Mouse (Mus musculus): ENCODE results near the gene Angptl2.

The Angptl2 gene

GRCm38 (mm10) chr2:33228551-33228950 lies 12.7 kb downstream of the Angptl2 start:
- DNase-seq (ENCODE audit: low read depth, low spot score) = no peak

GRCm38 (mm10) chr2:33230701-33231100 lies 14.8 kb downstream of the Angptl2 start:
- DNase-seq (ENCODE audit: low read depth, low spot score) = no peak

GRCm38 (mm10) chr2:33231788-33232187 lies 15.9 kb downstream of the Angptl2 start:
- no peak for DNase-seq (ENCODE audit: low read depth, low spot score)

DNA sequence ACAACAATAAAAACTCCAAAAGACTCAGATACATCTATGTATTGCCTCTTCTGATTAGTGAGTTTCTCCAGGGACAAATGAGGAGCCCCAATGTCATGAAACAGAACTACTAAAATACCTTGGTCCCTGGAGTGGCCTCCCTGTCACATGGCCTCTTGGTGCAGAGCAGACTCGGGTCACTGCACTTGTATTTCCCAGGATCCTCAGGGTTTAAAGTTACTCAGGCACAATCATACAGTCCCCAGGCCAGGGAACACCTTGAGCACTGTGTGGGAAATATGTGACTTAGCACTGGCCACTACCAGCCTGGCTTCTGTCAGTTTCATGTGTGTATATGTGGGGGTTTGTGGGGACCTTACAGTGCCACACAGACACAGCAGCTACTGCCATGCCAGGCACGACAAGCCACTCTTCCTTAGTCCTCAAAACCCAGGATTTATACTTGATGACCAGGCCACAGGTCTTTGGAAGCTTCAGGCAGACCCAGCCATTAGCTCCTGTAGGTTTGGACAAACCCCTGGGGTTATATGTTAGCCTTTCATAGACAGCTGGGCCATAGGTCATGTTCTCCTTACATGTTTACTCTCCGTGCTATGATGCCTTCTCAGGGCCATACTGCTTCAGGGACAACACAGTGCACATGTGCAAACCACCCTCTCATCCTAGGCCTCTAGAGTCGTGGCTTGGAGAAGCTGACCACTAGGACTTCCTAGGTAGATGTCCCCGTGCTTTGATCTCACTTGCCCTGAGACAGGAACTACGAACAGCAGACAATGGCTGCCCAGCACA lies 17.1 kb downstream of the Angptl2 start:
- no peak for DNase-seq (ENCODE audit: low read depth, low spot score)

DNA sequence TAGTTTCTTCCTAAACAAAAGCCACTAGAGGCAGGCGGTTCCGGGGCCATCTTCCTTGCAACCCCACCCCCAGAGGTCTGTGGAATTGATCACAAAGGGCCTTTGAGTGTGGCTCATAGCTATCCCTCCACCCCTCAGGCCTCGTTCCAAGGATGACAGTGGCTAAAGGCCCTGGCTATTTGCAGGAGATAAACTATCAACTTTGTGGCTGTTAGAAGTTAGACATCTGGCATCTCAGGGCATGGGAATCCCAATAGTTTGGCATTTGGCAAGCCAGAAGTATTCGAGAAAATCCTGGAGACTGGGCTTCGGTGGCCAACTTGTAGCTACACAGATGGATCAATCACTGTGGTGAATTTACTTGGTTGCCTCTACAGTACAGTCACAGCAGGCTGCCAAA lies 18.0 kb downstream of the Angptl2 start:
- no peak for DNase-seq (ENCODE audit: low read depth, low spot score)

- no peak for DNase-seq (ENCODE audit: low read depth, low spot score)
Measured at GRCm38 (mm10) chr2:33234848-33235247, 19.0 kb downstream of the Angptl2 start.

GRCm38 (mm10) chr2:33237581-33237980 lies 21.7 kb downstream of the Angptl2 start:
- no peak for DNase-seq (ENCODE audit: low read depth, low spot score)

DNA sequence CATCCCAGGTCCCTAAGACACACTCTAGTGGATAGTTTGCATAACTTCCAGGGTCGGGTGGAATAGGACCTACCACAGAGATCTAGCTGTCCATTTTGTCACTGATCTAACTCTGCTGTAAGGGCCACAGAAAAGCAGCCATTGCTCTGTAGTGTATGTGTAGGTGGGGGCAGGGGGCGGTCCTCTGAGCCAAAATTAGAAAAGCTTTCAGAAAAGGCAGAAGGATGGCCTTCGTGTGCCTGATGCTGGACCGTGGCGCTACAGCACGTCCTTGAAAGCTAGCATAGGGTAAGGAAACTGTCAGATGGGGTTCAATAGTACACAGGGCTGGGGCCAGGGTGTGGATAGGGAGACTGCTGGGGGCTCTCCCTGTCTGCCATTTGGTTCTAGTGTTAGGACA lies 29.0 kb downstream of the Angptl2 start:
- DNase-seq (ENCODE audit: low read depth, low spot score) = no peak

DNA sequence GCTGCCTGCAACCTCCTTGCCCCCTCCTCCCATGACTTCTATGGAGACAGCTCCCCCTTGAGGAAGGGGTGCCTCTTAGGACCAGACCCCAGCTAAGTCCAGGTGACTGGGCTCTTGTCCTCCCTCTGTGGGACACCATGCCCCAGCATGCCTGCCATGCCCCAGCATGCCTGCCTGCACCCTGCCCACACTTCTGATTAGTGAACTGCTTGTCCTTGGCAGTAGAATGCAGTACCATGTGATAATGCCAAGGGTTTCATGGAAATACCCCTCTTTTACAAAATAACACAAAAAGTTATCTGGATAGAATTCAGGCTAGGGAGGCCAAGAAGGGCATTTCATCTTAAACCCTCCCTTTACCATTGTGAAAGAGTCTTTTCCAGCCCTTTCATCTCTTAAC lies 29.5 kb downstream of the Angptl2 start:
- DNase-seq (ENCODE audit: low read depth, low spot score) = no peak

GRCm38 (mm10) chr2:33246841-33247240 lies 31.0 kb downstream of the Angptl2 start:
- no peak for DNase-seq (ENCODE audit: low read depth, low spot score)

- DNase-seq (ENCODE audit: low read depth, low spot score) = no peak
Measured at GRCm38 (mm10) chr2:33248549-33248948, 32.7 kb downstream of the Angptl2 start.

DNA sequence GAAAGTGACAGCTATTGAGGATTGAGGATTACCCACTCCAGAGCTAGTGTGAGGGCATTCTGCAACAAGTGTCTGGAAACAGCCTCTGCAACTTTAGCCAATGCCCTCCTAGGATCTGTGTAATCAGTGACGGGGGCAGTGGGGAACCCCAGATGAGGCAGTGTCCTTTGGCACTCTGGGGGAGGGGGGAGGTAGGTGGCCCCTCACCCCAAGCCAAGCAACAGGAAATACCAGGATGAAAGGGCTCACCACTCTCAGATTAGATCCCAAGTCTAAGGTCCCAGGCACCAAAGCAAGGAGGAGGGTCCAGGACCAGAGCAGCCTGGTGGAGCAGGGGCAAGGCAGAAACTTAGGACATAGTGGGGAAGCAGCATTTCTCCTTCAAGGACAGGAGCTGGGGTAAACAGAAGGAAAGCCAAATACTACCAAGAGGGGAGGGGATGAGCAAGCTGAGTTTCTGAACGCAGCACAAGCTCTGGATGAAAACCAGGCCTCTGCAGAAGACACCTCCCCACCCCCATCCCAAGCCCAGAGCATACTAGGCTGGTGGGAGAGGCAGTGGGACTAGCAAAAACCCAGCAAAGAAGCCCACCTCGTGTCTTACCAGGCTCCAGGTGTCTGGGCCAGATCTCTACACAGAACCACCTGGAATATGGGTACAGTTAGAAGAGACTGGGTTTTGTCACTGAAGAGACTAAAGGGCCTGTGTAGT lies 34.2 kb downstream of the Angptl2 start:
- DNase-seq (ENCODE audit: low read depth, low spot score) = no peak

GRCm38 (mm10) chr2:33252751-33253150 lies 36.9 kb downstream of the Angptl2 start:
- no peak for DNase-seq (ENCODE audit: low read depth, low spot score)

DNA sequence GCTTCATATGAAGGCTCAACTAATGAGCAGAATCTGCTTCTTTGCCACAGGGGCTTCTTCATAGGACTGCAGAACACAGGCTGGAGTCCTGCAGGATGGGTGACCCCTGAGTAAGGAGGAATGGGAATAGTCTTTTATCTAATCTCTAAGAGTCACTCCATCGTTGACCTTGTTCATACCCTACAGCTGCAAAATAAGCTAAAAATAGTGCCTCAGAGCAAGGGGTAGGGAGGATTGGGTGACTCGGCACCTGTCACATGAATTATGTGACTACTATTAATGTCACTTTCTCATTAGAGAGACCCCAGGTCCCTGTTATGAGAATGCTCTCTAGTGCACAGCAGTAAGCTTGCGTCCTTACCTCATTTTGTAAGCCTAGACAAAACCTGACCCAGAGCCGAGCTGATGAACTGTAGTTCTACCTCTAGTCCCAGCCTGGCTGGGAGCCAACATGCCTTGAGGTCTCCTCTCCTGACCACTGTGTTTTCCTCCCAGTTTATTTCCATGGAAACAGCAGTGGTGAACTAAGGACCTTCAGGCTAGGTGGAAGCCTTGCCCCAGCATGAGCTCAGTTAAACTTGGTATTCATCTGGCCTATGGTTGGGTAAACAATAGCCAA lies 37.8 kb downstream of the Angptl2 start:
- no peak for DNase-seq (ENCODE audit: low read depth, low spot score)

- DNase-seq (ENCODE audit: low read depth, low spot score) = no peak
Measured at GRCm38 (mm10) chr2:33254318-33254985, 38.6 kb downstream of the Angptl2 start.

GRCm38 (mm10) chr2:33256769-33257537 lies 41.1 kb downstream of the Angptl2 start:
- no peak for DNase-seq (ENCODE audit: low read depth, low spot score)

- DNase-seq (ENCODE audit: low read depth, low spot score) = no peak
Measured at GRCm38 (mm10) chr2:33260772-33261171, 44.9 kb downstream of the Angptl2 start.

- no peak for DNase-seq (ENCODE audit: low read depth, low spot score)
Measured at GRCm38 (mm10) chr2:33261475-33261874, 45.6 kb downstream of the Angptl2 start.

DNA sequence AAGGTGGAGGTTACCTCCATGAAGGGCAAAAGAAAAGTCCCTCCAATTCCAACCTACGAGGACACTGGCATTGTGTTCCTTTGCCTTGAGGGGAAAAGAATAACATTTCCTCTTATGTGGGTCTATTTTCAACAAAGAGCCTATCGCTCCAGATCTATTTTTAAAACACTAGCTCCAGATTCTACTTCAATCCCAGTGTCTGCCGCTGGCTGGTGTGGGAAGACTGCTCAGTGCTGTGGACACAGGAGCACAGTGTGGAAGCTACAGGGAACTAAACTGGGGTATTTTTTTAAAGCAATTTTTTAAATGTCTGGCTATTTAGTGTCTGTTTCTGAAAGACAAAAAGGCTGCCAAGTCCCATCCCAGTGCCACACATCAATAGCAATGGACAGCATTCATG lies 49.9 kb downstream of the Angptl2 start:
- DNase-seq (ENCODE audit: low read depth, low spot score) = no peak

GRCm38 (mm10) chr2:33267075-33267474 lies 51.2 kb downstream of the Angptl2 start:
- DNase-seq (ENCODE audit: low read depth, low spot score) = no peak

- DNase-seq (ENCODE audit: low read depth, low spot score) = no peak
Measured at GRCm38 (mm10) chr2:33268384-33269131, 52.7 kb downstream of the Angptl2 start.

Data from WW6 (cell line).